Mouse (Mus musculus) c-Kit-positive CD71-positive TER-119-positive erythroid progenitor cells, embryonic 14.5 days (primary cell): ENCODE measurements around the gene Shd.
"Not testable (repeated sequence)": the region's sequence is repeated elsewhere in the genome, so short reads cannot be mapped to it uniquely, and the experiment has no call there.

Experiments
- DNase-seq: peaks from one replicate; pipeline ENCODE4 v3.0.0-alpha.2; 2013; ENCODE audit warnings: low spot score

Gene Shd

DNA sequence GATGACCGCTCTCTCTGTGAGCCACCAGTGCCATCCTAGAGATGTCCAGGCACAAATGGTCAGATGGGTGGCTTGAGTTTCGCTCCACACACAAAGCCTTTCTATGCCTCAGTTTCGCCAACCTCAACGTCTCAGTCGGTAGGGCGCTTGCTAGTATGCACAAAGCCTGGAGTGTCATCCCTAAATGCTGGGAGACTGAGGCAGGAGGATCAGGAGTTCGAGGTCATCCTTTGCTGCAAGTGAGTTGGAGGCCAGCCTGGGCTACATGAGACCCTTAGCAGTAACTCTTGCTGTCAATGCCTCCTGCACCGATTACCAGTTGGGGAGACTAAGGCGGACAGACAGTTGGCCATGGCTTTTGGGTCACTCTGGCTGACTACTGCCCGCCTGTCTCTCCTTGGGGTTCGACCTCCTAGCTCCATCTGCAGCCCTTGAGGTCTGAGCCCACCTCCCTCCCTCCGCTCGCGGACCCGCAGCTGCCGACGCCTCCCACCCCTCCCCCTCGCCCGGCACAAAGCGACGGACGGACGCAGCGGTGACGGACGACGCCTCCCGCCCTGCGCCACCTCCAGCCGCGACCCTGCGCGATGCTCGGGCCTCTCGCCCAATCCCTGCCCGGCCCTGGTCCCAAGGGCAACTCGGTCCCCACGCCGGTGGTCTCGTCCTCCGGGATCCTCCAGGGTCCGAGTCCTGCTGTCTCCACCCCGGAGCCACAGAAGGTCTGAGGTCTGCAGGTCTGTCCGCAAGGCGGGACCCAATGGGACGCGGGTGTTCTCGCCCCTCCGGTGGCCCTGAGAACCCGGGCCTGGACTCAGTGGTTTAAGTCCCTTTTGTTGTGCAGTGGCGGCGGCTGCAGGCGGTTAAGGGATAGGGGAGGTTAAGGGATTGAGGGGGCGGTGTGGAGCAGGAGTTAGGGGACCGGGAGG lies at the start of gene Shd:
TSS of gene Shd (plus strand) at position 502 of the 926 bp plus-strand sequence.
- no peak for DNase-seq

DNA sequence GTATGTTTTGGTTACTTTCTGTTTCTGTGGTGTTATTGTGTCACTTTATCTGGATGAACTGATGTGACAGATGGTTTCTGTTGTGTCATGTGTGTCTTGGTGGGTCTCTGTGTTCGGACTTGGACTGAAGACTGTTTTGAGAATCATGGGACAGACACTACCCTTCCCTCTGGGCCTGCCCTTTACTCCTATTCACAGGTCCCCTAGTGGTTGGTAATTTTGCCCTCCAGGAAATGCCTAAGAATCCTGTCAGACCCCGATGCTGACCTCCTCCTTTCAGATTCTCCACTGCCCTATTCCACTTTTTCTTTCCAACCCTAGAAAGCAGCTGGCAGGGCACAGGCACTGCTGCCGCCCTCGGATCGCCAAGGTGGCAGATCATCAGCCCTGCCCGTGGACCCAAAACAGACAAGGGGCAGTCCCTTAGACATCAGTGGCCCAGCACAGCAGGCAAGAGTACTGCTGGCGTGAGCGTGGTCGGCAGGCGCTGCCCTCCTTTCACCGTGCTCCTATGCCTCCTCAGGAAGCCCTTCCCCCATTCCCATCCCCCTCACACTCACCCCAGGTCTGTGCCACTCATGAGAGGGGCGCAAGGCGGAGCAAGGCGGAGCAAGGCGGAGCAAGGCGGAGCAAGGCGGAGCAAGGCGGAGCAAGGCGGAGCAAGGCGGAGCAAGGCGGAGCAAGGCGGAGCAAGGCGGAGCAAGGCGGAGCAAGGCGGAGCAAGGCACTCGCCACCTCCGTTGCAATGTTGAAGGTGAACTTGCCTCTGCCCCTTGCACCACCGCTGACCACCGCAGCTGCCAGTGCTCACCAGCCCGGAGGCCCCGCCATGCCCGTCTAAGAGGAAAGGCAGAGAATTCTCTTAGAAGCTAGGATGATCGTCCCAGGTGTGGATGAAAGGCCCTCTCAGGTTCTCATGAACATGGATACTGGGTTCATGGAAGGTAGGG lies 38.4 kb upstream of the Shd start:
- DNase-seq = peak; percentile 66

GRCm38 (mm10) chr17:55932635-55933034 lies 37.6 kb upstream of the Shd start:
- peak; percentile 78 for DNase-seq

- no peak for DNase-seq
These were observed 37.1 kb upstream of the Shd start for GRCm38 (mm10) chr17:55933191-55933590.

DNA sequence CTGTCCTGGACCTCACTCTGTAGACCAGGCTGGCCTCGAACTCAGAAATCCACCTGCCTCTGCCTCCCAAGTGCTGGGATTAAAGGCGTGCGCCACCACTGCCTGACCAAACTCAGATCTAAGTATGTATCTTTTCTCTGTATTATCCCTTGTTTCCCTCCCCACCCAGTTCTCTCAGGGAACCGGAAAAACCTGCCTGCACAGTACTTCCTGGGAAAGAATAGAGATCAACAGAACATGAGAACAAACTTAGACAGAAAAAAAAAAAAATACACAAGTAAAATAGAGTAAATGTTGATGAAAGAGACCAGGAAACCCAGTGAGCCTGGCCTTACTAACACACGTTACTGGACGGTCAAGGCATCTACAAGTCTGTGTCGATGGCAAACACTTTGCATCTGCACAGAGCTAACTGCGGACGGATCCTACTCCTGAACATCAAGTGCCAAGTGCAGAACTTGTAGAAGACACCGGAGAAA lies 25.8 kb upstream of the Shd start:
- DNase-seq = not testable (repeated sequence)

- peak; percentile 73 for DNase-seq
These were observed 25.2 kb upstream of the Shd start for GRCm38 (mm10) chr17:55944866-55945682.

GRCm38 (mm10) chr17:55945696-55946095 lies 24.6 kb upstream of the Shd start:
- no peak for DNase-seq

GRCm38 (mm10) chr17:55948647-55949046 lies 21.6 kb upstream of the Shd start:
- no peak for DNase-seq

- no peak for DNase-seq
These were observed 20.9 kb upstream of the Shd start, which contains the start of gene Zfp119b for GRCm38 (mm10) chr17:55949400-55949799. Gene Zfp119b, minus strand, starts transcription at chr17:55949500.

GRCm38 (mm10) chr17:55950601-55951000 lies 19.7 kb upstream of the Shd start:
- no peak for DNase-seq

DNA sequence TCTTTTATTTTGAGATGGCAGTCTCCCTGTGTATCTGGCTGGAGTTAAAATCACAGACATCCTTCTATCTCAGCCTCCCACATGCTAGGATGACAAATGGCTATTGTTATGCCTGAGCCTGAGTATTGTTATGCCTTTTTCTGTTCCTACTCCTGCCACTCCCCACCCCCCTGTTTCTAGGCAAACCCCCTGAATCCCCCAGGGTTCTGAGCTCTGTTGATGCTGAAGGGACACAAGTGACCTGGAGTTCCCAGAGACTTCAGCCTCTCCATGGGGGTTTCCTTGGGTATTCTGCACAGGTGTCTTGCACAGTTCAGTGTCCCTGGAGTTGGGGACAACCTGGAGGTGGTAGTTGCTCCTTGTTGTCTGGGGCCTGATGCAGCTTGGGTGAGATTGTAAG lies 18.2 kb upstream of the Shd start:
- no peak for DNase-seq

- DNase-seq = no peak
These were observed 17.7 kb upstream of the Shd start, which contains the start of gene Ebi3 for GRCm38 (mm10) chr17:55952447-55953027. Gene Ebi3, plus strand, starts transcription at chr17:55952640.

DNA sequence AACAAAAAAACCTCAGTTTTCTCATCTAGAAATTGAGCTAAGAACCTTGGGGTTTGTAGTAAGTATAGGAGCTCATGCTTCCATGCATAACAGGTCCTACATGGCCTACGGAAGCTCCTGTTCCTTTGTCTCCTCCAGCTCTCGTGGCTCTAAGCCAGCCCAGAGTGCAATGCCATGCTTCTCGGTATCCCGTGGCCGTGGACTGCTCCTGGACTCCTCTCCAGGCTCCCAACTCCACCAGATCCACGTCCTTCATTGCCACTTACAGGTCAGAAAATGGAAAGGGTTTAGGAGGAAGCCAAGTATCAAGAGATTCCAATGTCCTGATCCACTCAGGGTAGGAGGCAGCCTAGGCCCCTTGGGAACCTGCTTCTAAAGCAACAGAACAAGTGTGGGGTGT lies 16.5 kb upstream of the Shd start:
- no peak for DNase-seq

DNA sequence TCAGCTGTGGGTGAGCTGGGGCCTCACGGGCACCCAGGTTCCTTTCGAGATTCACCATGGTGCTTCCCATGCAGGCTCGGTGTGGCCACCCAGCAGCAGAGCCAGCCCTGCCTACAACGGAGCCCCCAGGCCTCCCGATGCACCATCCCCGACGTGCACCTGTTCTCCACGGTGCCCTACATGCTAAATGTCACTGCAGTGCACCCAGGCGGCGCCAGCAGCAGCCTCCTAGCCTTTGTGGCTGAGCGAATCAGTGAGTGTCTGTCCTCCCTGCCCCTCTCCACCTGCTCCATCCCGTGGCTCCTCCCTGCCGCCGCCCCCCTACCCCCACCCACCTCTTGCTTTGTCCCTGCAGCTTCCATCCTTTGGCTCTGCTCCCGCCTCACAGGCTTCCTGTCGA lies 16.0 kb upstream of the Shd start:
- DNase-seq = no peak

GRCm38 (mm10) chr17:55956129-55956528 lies 14.1 kb upstream of the Shd start:
- DNase-seq = peak; percentile 70

DNA sequence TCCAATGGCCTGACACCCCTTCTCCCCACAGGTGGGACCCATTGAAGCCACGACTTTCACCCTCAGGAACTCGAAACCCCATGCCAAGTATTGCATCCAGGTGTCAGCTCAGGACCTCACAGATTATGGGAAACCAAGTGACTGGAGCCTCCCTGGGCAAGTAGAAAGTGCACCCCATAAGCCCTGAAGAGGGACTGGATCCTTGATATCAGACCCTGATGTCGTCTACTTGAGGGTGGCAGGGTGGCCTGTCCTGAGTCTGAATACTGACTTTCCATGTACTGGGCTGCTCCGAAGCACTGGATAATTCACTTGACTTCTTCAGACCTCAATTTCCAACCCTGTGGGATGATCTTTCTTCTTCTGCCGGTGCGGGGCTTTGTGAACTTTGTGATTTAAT lies 13.7 kb upstream of the Shd start:
- DNase-seq = no peak

DNA sequence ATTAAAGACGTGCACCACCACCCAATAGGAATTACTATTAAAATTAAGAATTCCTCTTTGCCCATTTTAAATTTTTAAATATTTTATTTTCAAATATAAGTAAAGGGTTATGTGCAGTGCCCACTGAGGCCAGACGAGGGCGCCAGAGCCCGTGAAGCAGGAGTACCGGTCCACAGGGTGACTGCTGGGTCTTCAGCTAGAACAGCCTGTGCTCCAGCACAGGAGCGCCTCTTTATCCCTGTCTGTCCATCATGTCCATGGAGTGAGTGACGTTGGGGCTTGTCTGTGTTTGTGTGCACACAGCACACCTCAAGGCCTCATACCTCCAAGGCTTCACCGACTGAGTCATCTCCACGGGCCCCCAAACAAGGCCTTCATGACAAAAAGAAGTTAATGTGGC lies 13.1 kb upstream of the Shd start:
- DNase-seq = peak; percentile 69

- no peak for DNase-seq
These were observed 12.3 kb upstream of the Shd start for GRCm38 (mm10) chr17:55957726-55958583.

DNA sequence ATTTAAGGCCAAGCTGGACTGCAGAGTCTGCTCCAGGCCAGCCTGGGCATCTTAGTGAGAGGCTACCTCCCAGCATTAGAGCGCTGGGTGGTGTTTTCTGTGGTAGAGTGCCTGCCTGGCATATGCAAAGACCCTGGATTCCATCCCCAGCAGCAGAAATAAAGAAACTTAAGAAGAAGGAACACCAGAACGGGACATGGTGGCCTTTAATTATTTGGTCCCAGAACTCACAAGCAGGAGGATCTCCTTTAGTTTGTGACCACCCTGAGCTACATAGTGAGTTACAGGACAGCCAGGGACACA lies 11.7 kb upstream of the Shd start:
- no peak for DNase-seq
